Mouse (Mus musculus) forebrain, postnatal 0 days (tissue): ENCODE results near the gene Camk2g. TPM values are rescaled to one million over a fixed set of nuclear protein-coding genes. Genes with fewer than 3 reads are reported as not detected.

Experiments used
- ATAC-seq: fragments of 200-750 bp; cut with Nextera tagmentation; 2 replicates; pipeline ENCODE4 v1.8.0; 2017; ENCODE audit warnings: mild to moderate bottlenecking, moderate library complexity
- DNase-seq: peaks from one replicate; pipeline ENCODE4 v3.0.0-alpha.2; 2015
- H3K27ac ChIP-seq: fragments of 300-500 bp; sonication (generic); 2 replicates; pipeline ENCODE4 v1.5.1; 2014; ENCODE audit warnings: low read depth, mild to moderate bottlenecking, antibody characterized with exemption, low read length, moderate library complexity, mixed read lengths
- H3K27me3 ChIP-seq: fragments of 300-500 bp; sonication (generic); 2 replicates; pipeline ENCODE4 v1.6.1; 2014; ENCODE audit warnings: mild to moderate bottlenecking, low read length, mixed read lengths; ENCODE audit not compliant: insufficient read depth
- H3K36me3 ChIP-seq: fragments of 300-500 bp; sonication (generic); 2 replicates; pipeline ENCODE4 v1.6.1; 2014; ENCODE audit warnings: mild to moderate bottlenecking, moderate library complexity; ENCODE audit not compliant: insufficient read depth
- H3K4me1 ChIP-seq: fragments of 300-500 bp; sonication (generic); 2 replicates; pipeline ENCODE4 v1.6.1; 2014; ENCODE audit warnings: antibody characterized with exemption; ENCODE audit not compliant: insufficient read depth
- H3K4me2 ChIP-seq: fragments of 300-500 bp; sonication (generic); 2 replicates; pipeline ENCODE4 v1.6.1; 2014; ENCODE audit warnings: low read depth, mild to moderate bottlenecking, moderate library complexity
- H3K4me3 ChIP-seq: fragments of 300-500 bp; sonication (generic); 2 replicates; pipeline ENCODE4 v1.5.1; 2014; ENCODE audit warnings: low read depth, low read length, mixed read lengths
- H3K9ac ChIP-seq: fragments of 300-500 bp; sonication (generic); 2 replicates; pipeline ENCODE4 v1.6.1; 2014; ENCODE audit warnings: mild to moderate bottlenecking
- H3K9me3 ChIP-seq: fragments of 300-500 bp; sonication (generic); 2 replicates; pipeline ENCODE4 v1.6.1; 2016; ENCODE audit warnings: low read length
- CTCF ChIP-seq: sonication (generic); IDR thresholded peaks from 2 replicates; pipeline ENCODE4 v1.5.1; 2016; ENCODE audit warnings: antibody characterized with exemption, control low read depth, low read depth
- WGBS: fragments of 180-500 bp; shearing (Covaris S2); extraction: QIAGEN DNeasy Blood & Tissue Kit; methylation state at CpG from one replicate; pipeline ENCODE4 v1.1.7; 2014; 5-methylcytosine and 5-hydroxymethylcytosine counted together
- polyA plus RNA-seq: library from polyadenylated mRNA; unstranded; fragments of >200 nt; fragmentation: Nextera tagmentation; extraction: Ambion mirVana; gene quantifications from 2 replicates; pipeline ENCODE4 v1.2.1, GENCODE M21; 2015
- total RNA-seq: library from RNA; depleted of rRNA; stranded (reverse); fragments of >200 nt; gene quantifications from 2 replicates; pipeline ENCODE4 v1.2.3, GENCODE M21; 2014

Gene Camk2g
- total and polyA plus RNA-seq, 2 experiments from 2014 or later: 145 to 231 TPM

DNA sequence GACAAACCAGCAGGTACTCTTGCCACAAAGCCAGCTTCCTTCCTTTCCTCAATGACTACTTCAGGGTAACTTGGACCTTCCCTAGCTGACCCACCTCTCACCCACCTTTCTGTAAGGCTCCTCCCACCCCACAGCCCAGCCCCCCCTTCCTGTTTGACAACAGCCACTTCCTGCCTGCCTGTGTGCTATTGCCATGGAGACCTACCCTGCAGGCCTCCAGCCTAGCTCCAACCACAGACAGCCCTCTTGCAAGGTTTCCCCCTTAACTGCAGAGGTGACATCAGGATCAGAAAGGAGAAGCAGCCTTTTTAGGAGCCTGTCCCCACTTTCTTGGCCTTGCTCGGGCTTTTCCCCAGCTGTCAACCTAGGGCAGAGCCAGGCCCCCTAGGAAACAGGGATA, 8.7 kb downstream of the Camk2g start:
- Histone ChIP-seq H3K4me3 (no peak overlapping the region), H3K9me3 (no peaks in the 10 kb centered on the region), H3K27ac (no peak overlapping the region), H3K4me1 (peaks cover 4% of the 10 kb centered on the region; the same call in 1 of the 2 replicates), H3K36me3 (peaks cover 49% of the 10 kb centered on the region), H3K9ac (no peak overlapping the region), H3K27me3 (no peaks in the 10 kb centered on the region), H3K4me2 (no peak overlapping the region)
- DNase-seq (no peak), ATAC-seq (no peak)
- 73% methylated on average over 1 of the region's 1 CpGs for WGBS
- no peak for TF ChIP-seq CTCF

DNA sequence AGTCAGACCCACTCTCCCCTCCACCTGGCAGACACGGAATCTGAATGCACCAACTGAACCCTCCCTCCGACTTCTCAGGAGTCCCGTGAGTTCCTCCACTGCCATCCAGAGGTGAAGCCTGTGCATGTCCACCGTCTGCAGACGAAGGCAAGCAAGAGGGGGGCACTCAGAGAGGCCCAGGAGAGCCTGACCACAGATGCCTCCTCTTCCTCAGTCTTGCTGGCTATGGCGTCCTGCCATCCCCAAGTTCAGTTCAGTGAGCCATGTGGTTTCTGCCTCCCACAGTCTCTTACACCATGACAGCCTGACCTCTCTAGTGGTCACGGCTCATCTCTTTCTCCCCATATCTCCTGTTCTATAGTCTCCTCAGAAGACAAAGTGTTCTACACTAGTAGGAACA, 9.2 kb downstream of the Camk2g start:
- Histone ChIP-seq H3K4me1 (peaks cover 4% of the 10 kb centered on the region; the same call in 1 of the 2 replicates), H3K4me2 (no peak overlapping the region), H3K9ac (no peak overlapping the region), H3K27me3 (no peaks in the 10 kb centered on the region), H3K9me3 (no peaks in the 10 kb centered on the region), H3K36me3 (peaks cover 44% of the 10 kb centered on the region), H3K27ac (no peak overlapping the region), H3K4me3 (no peak overlapping the region)
- TF ChIP-seq CTCF: no peak
- WGBS: 80% methylated on average over 7 of the region's 7 CpGs
- ATAC-seq: no peak
- DNase-seq: no peak

DNA sequence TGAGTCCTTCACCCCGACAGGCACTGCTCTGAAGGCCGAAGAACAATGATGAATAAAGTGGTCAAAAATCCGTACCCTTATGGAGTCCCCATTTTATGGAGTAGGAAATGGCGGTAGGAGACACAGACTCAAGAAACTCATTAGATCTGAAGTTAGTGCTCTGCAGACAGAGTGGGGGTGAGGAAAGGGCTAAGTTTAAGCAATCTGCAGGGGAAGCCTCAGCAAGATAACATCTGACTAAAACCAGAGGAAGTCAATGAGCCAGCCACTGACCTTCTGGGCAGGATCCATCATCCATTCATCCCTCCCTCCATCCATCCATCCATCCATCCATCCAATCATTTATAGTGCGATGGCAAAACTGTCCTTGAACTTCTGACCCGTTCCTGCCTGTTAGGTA, 10.4 kb downstream of the Camk2g start:
- peaks cover 49% of the 10 kb centered on the region for H3K36me3 ChIP-seq
- DNase-seq (no peak), ATAC-seq (no peak)
- H3K4me1 ChIP-seq: peaks cover 4% of the 10 kb centered on the region; the same call in 1 of the 2 replicates
- TF ChIP-seq CTCF: no peak
- no peak overlapping the region for H3K9ac ChIP-seq
- H3K4me2 ChIP-seq: no peak overlapping the region
- no peaks in the 10 kb centered on the region for H3K27me3 ChIP-seq
- H3K27ac ChIP-seq: no peak overlapping the region
- WGBS: 85% methylated on average over 6 of the region's 6 CpGs
- no peak overlapping the region for H3K4me3 ChIP-seq
- no peaks in the 10 kb centered on the region for H3K9me3 ChIP-seq

DNA sequence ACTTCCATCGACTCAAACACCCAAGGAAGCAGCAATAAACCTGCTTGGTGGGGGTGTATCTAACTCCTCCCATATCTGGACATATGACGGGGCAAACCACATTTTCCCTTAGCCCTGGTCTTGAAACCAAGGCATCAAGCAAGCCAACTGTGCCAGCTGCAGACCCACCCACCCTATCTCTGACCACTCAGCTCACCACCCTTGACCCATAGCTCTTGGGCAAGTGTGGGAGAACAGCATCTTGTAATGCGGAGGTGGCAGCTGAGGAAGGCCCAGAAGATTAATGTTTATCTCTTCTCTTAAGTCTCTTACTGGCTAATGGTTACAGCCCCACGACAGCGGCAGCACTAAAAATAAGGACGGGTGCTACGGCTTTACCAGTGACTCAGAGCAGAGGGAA, 11.0 kb downstream of the Camk2g start:
- ATAC-seq (no peak), DNase-seq (no peak)
- no peak overlapping the region for H3K4me3 ChIP-seq
- no peak overlapping the region for H3K4me2 ChIP-seq
- no peak for TF ChIP-seq CTCF
- H3K4me1 ChIP-seq: peaks cover 4% of the 10 kb centered on the region; the same call in 1 of the 2 replicates
- no peaks in the 10 kb centered on the region for H3K9me3 ChIP-seq
- peaks cover 51% of the 10 kb centered on the region for H3K36me3 ChIP-seq
- no peak overlapping the region for H3K9ac ChIP-seq
- WGBS: 96% methylated on average over 7 of the region's 7 CpGs
- no peaks in the 10 kb centered on the region for H3K27me3 ChIP-seq
- no peak overlapping the region for H3K27ac ChIP-seq

DNA sequence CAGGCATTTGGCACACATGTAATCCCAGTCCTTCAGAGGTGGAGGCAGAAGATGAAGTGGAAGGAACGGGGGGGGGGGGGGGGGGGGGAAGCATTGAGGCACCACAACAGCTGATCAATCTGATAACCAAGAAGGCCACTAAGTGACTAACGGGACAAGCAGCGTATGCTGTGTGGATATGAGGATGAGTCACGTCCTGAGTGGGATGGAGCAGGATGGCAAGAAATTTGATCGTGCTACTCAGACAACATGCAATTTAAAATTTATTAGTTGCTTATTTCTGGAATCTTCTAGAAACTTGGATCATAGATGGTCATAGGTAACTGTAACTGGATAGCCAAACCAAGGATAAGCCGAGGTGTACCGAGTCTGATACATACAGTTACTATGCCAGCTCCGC, 13.7 kb downstream of the Camk2g start:
- DNase-seq: no peak
- Histone ChIP-seq H3K9me3 (no peaks in the 10 kb centered on the region), H3K4me3 (no peak overlapping the region), H3K9ac (no peak overlapping the region), H3K36me3 (peaks cover 48% of the 10 kb centered on the region), H3K27ac (no peak overlapping the region), H3K27me3 (no peaks in the 10 kb centered on the region), H3K4me1 (no peaks in the 10 kb centered on the region), H3K4me2 (no peak overlapping the region)
- no peak for TF ChIP-seq CTCF
- 93% methylated on average over 8 of the region's 8 CpGs for WGBS
- ATAC-seq: no peak

DNA sequence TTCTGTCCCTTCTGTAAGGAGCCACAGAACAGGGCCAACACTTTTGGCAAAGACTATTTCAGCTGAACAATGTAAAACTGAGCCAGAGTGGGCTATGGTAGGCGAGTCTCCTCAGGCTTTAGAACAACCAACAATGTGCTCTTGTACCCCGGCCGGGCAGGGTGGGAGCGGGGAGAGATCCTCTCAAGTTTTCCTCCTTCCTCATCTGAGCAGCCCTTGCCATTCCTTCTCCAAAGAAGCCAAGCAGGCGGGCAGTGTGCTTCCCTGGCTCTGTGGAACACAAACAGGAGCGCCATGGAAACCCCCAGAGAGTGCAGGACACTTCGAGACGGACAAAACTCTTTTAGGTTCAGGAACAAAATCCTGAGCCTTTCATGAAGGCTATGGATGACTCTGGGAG, 15.4 kb downstream of the Camk2g start:
- ATAC-seq: peak; percentile 88

DNA sequence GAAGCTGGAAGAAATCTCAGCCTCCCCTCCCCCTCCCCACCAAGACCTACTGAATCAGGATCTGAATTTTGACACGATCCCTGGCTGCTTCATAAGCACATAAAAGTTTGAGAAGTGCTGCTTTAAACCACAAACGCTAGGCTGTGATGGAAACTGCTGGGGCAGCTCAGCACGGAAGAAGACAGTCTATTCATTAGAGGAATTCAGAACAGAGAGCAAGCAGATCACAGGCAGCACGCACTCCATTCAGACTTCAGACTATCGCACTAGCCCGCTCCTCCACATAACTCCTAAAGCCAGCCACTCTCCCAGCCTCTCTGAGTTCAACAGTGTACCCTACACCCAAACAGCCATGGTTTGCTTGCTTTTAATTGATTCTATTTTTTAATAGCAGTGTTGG, 18.2 kb downstream of the Camk2g start:
- ATAC-seq (0 out of 2 replicates have a peak, but pooled peaks have one; percentile 17), DNase-seq (no peak)
- Histone ChIP-seq H3K4me2 (no peak overlapping the region), H3K27me3 (no peaks in the 10 kb centered on the region), H3K36me3 (peaks cover 25% of the 10 kb centered on the region), H3K9me3 (no peaks in the 10 kb centered on the region), H3K4me3 (no peak overlapping the region), H3K9ac (no peak overlapping the region), H3K27ac (no peak overlapping the region), H3K4me1 (no peaks in the 10 kb centered on the region)
- 22% methylated on average over 6 of the region's 6 CpGs for WGBS
- no peak for TF ChIP-seq CTCF

More for the DNA sequence above, 15.4 kb downstream of the Camk2g start:
- Histone ChIP-seq H3K27ac (peak overlapping the region; percentile 57; the same call in 1 of the 2 replicates), H3K9me3 (no peaks in the 10 kb centered on the region), H3K4me2 (no peak overlapping the region), H3K9ac (no peak overlapping the region), H3K27me3 (no peaks in the 10 kb centered on the region), H3K4me3 (no peak overlapping the region), H3K36me3 (peaks cover 35% of the 10 kb centered on the region), H3K4me1 (no peaks in the 10 kb centered on the region)
- DNase-seq: peak; percentile 13
- TF ChIP-seq CTCF: no peak
- WGBS: 75% methylated on average over 8 of the region's 8 CpGs
